Mouse (Mus musculus) liver, embryonic 16.5 days (tissue): ENCODE results near the gene Smn1. TPM values are rescaled to one million over a fixed set of nuclear protein-coding genes. Genes with fewer than 3 reads are reported as not detected.

ENCODE experiments used
- polyA plus RNA-seq: library from polyadenylated mRNA; unstranded; fragments of >200 nt; fragmentation: Nextera tagmentation; extraction: Ambion mirVana; gene quantifications from 2 replicates; pipeline ENCODE4 v1.2.1, GENCODE M21; 2015

The Smn1 gene
- polyA plus RNA-seq, 1 experiment from 2014 or later, result 14.6 TPM

Other genes starting within 250 kb of the Smn1 start
- gene Cartpt, start 223.8 kb upstream of the Smn1 start, polyA plus RNA-seq, result 0.15 TPM in 1 of 2 replicates, not detected in the other
- 21.6 and 22.8 TPM in 2 replicates for gene Mccc2, start 109.2 kb upstream of the Smn1 start, polyA plus RNA-seq
- 9.8 and 11.0 TPM in 2 replicates for gene Bdp1, start 20.8 kb upstream of the Smn1 start, polyA plus RNA-seq
- 15.3 and 16.1 TPM in 2 replicates for gene Serf1, start 16.8 kb upstream of the Smn1 start, polyA plus RNA-seq
- gene Naip2, start 77.2 kb downstream of the Smn1 start, polyA plus RNA-seq, result 1.7 and 1.8 TPM in 2 replicates
- 0.48 and 0.80 TPM in 2 replicates for gene Naip5, start 121.5 kb downstream of the Smn1 start, polyA plus RNA-seq
- 0.29 and 0.44 TPM in 2 replicates for gene Naip6, start 192.8 kb downstream of the Smn1 start, polyA plus RNA-seq